Mouse (Mus musculus): ENCODE results near the gene Nqo2.
A peak's percentile ranks its signal among the peaks of the same experiment; 100 is the strongest.

- TF ChIP-seq CTCF (conservative IDR thresholded peaks at IDR 0.05; ENCODE audit: insufficient read depth, insufficient read length, low read depth, low read length) (no peak), POLR2A (IDR thresholded peaks at IDR 0.05; ENCODE audit: low read depth, low read length) (peak; percentile 76)
Observed at GRCm38 (mm10) chr13:34037172-34038055, 72.9 kb downstream of the Nqo2 start, which contains the start of gene Bphl.

All from kidney, adult 2 months (tissue).